Mouse (Mus musculus): ENCODE measurements around the gene Rgs10.
"Not testable (repeated sequence)": the region's sequence is repeated elsewhere in the genome, so short reads cannot be mapped to it uniquely, and the experiment has no call there.

Gene Rgs10

GRCm38 (mm10) chr7:128344928-128345653 is 73.5 kb downstream of the Rgs10 start:
- DNase-seq (ENCODE audit: low spot score in 2 of 2): peak; percentile 39 to 45

- DNase-seq (ENCODE audit: low spot score in 2 of 2): no peak
Observed at GRCm38 (mm10) chr7:128344488-128344887, 74.1 kb downstream of the Rgs10 start.

DNA sequence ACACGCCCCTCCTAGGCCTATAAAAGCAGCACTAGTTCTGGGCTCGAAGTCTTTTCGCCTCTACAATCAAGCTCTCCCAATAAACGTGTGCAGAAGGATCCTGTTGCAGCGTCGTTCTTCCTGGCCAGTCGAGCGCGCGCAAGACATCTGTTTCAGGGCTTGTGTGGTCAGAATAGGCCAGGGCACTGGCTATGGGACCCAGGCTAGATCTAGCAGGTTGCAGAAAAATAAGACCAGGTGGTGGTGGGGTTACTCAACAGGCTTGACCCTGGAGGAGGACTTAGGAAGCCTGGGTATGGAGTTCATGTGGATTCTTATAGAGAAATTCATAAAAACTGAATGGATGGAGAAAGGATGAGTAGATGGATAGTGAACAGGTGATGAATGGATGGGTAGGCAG is 75.9 kb downstream of the Rgs10 start:
- DNase-seq (ENCODE audit: low spot score in 2 of 2): not testable (repeated sequence)

DNA sequence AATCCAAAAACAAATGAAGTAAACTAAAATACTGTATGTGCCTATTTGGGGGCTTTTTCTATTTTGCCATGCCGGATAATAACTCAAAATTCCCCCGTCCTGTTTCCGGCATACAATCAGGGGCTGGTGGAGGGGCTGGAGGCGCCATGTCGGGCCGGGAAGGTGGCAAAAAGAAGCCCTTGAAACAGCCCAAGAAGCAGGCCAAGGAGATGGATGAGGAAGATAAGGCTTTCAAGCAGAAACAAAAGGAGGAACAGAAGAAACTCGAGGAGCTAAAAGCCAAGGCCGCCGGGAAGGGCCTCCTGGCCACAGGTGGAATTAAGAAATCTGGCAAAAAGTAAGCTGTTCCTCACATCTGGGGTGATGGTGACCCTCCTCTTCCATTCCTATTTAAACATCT is 78.2 kb downstream of the Rgs10 start:
- DNase-seq (ENCODE audit: low spot score in 2 of 2): not testable (repeated sequence)

DNA sequence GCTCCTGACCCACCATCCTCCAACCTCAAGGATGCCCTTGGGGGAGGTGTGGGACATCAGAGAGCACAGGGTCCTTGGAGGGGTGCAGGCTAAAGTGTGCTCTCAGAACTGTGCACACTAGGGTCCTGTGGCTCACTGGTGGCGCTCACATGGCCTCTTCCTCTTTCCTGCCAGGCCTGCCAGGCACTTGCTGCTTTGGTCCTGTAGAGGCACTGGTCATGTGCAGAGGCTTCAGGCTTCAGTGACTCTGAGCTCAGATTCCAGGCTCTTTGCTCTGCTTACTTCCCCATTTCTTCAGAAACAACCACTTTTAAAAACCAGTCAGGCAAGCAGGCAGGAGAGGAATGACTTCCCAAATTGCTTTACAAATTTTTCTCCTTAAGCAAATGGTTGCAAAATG is 85.7 kb downstream of the Rgs10 start:
- peak; percentile 43 to 46 for DNase-seq (ENCODE audit: low spot score in 2 of 2)

DNA sequence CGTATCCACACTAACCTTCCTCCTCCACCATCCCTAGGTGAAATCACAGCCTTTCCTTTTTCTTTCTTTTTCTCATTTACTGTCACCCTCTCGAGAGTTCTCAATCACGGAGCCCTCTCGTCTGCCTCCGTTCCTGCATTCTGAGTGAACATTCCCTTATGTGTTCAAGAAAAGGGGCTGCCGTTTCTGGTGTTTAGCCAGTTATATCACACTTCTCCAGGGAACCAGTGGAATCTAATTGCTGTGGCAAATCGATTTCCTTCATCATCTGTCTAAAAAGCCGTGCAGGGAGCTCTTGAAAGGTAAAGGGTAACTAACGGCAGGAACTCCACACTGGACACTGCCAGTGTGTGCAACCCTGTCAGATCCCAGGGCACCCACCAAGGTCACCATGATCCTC is 87.6 kb downstream of the Rgs10 start:
- no peak for DNase-seq (ENCODE audit: low spot score in 2 of 2)

GRCm38 (mm10) chr7:128324977-128325376 is 93.6 kb downstream of the Rgs10 start:
- no peak for DNase-seq (ENCODE audit: low spot score in 2 of 2)

All from spleen, postnatal 36 days (tissue).